Mouse (Mus musculus): ENCODE measurements around the gene Sprr2b.
"Not testable (repeated sequence)": the region's sequence is repeated elsewhere in the genome, so short reads cannot be mapped to it uniquely, and the experiment has no call there.

The Sprr2b gene

GRCm38 (mm10) chr3:92316320-92316719 lies at the start of gene Sprr2b:
TSS of gene Sprr2b (plus strand) at chr3:92316620.
- DNase-seq (ENCODE audit: low spot score) = no peak

DNA sequence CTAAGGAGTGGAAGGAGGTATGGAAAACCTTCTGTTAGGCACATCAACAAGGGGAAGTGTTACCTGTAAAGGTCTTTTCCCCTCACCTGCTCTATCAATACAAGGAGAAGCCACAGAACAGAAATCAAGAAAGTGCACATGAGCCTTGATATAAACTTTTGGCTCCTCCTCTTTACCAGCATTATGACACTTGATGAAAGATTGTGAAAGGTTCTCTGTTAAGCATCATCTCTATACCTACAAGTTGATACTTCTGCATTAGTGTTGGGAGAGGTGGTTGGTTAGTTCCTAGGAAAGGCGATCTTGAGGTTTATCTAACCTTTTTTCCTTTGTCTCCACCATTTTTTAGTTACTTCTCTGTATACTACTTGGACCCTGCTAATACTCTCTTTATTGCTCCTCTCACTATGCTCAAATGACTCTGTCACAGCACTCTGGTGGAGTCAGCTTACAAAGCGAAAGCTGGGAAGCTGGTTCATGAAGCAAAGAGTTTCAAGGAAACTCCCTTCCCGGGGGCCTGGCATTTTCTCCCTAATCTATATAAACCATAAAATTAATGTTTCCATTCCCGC lies 44.9 kb upstream of the Sprr2b start:
- DNase-seq (ENCODE audit: low spot score) = not testable (repeated sequence)

GRCm38 (mm10) chr3:92273504-92273903 lies 42.9 kb upstream of the Sprr2b start:
- not testable (repeated sequence) for DNase-seq (ENCODE audit: low spot score)

DNA sequence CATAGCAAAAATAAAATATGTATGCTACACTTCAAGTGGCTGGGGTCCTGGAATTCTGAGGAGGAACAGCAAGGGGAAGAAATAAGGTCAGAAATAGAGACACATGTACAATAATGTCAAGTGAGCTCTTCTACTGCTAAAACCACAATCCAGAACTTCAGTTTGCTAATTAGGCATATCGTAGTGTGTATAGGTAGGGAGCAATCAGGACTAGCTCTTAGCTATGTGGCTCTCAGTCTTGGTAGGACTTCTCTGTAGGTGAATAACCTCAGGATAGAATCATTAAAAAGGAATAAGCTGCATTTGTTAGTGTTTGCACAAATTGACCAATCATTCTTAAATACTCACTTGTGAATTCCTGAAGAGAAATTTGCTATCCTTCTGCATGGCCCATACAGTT lies 42.4 kb upstream of the Sprr2b start:
- not testable (repeated sequence) for DNase-seq (ENCODE audit: low spot score)

- DNase-seq (ENCODE audit: low spot score) = not testable (repeated sequence)
Measured at GRCm38 (mm10) chr3:92279663-92280062, 36.8 kb upstream of the Sprr2b start.

DNA sequence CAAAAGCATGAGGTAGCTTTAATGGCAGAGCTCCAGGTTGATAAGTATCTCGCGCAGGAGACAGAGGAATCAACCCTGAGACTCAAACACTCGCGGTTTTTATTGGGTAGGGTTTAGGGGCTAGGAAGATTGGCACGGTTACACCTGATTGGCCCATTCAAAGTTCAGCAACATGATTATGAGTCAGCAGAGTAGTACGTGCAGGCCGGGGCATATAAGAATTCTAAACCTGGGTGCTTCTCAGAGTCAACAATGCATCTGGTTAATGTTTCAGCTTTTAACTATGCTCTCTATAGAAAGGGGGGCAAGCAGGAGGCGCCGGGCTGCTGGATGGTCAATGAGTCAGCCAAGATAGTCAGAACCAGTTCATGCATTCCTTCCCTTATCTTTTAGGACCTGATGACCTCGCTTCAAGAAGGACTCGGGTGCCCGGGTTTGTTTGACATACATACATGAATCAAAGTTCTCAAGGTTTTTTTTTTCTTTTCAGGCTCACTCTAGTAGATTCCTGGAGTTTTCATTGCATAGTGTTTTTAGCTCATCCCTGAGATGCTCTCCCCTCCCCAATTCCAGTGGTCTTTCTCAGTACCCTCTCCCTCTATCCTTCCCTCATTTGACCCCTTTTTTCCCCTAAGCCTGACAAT lies 35.3 kb upstream of the Sprr2b start:
- DNase-seq (ENCODE audit: low spot score) = not testable (repeated sequence)

- not testable (repeated sequence) for DNase-seq (ENCODE audit: low spot score)
Measured at GRCm38 (mm10) chr3:92285101-92285500, 31.3 kb upstream of the Sprr2b start, which contains the start of gene Sprr2a3. TSS of gene Sprr2a3 (plus strand) at chr3:92285417.

GRCm38 (mm10) chr3:92288489-92288888 lies 27.9 kb upstream of the Sprr2b start:
- not testable (repeated sequence) for DNase-seq (ENCODE audit: low spot score)

GRCm38 (mm10) chr3:92307406-92307805 lies 9.0 kb upstream of the Sprr2b start:
- no peak for DNase-seq (ENCODE audit: low spot score)

- no peak for DNase-seq (ENCODE audit: low spot score)
Measured at GRCm38 (mm10) chr3:92317384-92317783, 964 bp downstream of the Sprr2b start.

GRCm38 (mm10) chr3:92336278-92336677 lies 19.9 kb downstream of the Sprr2b start:
- DNase-seq (ENCODE audit: low spot score) = no peak

DNA sequence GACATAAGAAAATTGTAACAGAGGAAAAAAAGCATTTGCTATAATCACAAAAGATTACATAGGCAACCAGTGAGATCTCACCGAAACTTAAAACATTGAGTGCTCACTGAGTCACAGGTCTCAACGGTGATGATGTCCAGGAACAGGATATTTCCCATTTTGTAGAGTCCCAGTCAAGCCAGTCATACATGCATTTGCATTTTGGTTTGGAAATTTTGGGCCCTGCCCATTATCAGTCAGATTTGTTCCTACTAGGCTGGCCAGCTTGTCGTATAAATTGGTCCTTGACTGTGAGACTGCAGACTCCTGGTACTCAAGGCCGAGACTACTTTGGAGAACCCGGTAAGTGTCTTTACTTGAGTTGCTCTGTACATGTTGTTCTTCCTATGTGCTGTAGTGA lies 22.4 kb downstream of the Sprr2b start, which contains the start of gene Sprr2d:
Gene Sprr2d, plus strand, starts transcription at position 301 of the 400 bp plus-strand sequence.
- no peak for DNase-seq (ENCODE audit: low spot score)

GRCm38 (mm10) chr3:92351843-92352242 lies 35.4 kb downstream of the Sprr2b start, which contains the start of gene Sprr2e:
TSS of gene Sprr2e (plus strand) at chr3:92352143.
- no peak for DNase-seq (ENCODE audit: low spot score)

- DNase-seq (ENCODE audit: low spot score) = no peak
Measured at GRCm38 (mm10) chr3:92361619-92362018, 45.2 kb downstream of the Sprr2b start.

GRCm38 (mm10) chr3:92364887-92365286 lies 48.5 kb downstream of the Sprr2b start, which contains the start of gene Sprr2f:
TSS of gene Sprr2f (plus strand) at chr3:92365187.
- DNase-seq (ENCODE audit: low spot score) = no peak
